Mouse (Mus musculus) limb, embryonic 13.5 days (tissue): ENCODE data around the gene Ganc. TPM values are rescaled to one million over a fixed set of nuclear protein-coding genes. Genes with fewer than 3 reads are reported as not detected.

ENCODE experiments used
- ATAC-seq: fragments of 200-750 bp; cut with Nextera tagmentation; 2 replicates; pipeline ENCODE4 v1.8.0; 2017; ENCODE audit warnings: low read depth, moderate number of reproducible peaks, moderate TSS enrichment; ENCODE audit not compliant: low FRiP score
- H3K27ac ChIP-seq: fragments of 300-500 bp; sonication (generic); 2 replicates; pipeline ENCODE4 v1.5.1; 2015; ENCODE audit warnings: inconsistent platforms, mild to moderate bottlenecking, moderate library complexity
- H3K27me3 ChIP-seq: fragments of 300-500 bp; sonication (generic); 2 replicates; pipeline ENCODE4 v1.6.1; 2015; ENCODE audit warnings: mild to moderate bottlenecking, inconsistent platforms
- H3K36me3 ChIP-seq: fragments of 300-500 bp; sonication (generic); 2 replicates; pipeline ENCODE4 v1.6.1; 2015; ENCODE audit warnings: inconsistent platforms, mild to moderate bottlenecking, moderate library complexity
- H3K4me1 ChIP-seq: fragments of 300-500 bp; sonication (generic); 2 replicates; pipeline ENCODE4 v1.6.1; 2015; ENCODE audit warnings: inconsistent platforms
- H3K4me2 ChIP-seq: fragments of 300-500 bp; sonication (generic); replicated peaks from 2 replicates; pipeline ENCODE4 v1.6.1; 2015; ENCODE audit warnings: inconsistent platforms, mild to moderate bottlenecking, moderate library complexity
- H3K4me3 ChIP-seq: fragments of 300-500 bp; sonication (generic); 2 replicates; pipeline ENCODE4 v1.5.1; 2015; ENCODE audit warnings: moderate library complexity, mild to moderate bottlenecking, inconsistent platforms
- H3K9ac ChIP-seq: fragments of 300-500 bp; sonication (generic); 2 replicates; pipeline ENCODE4 v1.6.1; 2015; ENCODE audit warnings: mild to moderate bottlenecking, inconsistent platforms
- H3K9me3 ChIP-seq: fragments of 300-500 bp; sonication (generic); 2 replicates; pipeline ENCODE4 v1.6.1; 2016; ENCODE audit warnings: inconsistent platforms
- WGBS: fragments of 180-500 bp; shearing (Covaris S2); methylation state at CpG from one replicate; pipeline ENCODE4 v1.1.7; 2015; 5-methylcytosine and 5-hydroxymethylcytosine counted together
- polyA plus RNA-seq: library from polyadenylated mRNA; unstranded; fragments of >200 nt; fragmentation: Nextera tagmentation; extraction: Ambion mirVana; gene quantifications from 2 replicates; pipeline ENCODE4 v1.2.1, GENCODE M21; 2015

The Ganc gene
- polyA plus RNA-seq, 1 experiment from 2014 or later, result 9.1 TPM

DNA sequence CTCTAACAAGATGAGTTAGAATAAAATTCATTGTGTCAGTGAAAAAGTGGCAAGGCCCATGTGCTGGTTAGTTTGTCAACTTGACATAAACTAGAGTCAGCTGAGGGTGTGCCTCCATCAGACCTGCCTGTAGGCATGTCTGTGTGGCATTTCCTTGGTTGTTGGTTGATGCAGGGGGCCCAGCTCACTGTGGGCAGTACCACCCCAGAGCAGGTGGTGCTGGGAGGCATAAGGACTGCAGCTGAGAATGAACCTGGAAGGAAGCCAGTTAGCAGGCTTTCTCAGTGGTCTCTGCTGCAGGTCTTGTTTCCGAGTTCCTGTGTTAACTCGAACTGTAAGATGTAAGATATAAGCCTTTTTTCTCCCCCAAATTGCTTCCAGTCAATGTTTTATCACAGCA lies 51.3 kb downstream of the Ganc start:
- WGBS, result 83% methylated on average over 2 of the region's 2 CpGs
- Histone ChIP-seq H3K4me3 (no peak overlapping the region), H3K4me2 (no peak overlapping the region), H3K9ac (no peak overlapping the region), H3K36me3 (no peaks in the 10 kb centered on the region), H3K9me3 (peaks cover 4% of the 10 kb centered on the region; the same call in 1 of the 2 replicates), H3K27ac (no peak overlapping the region), H3K27me3 (no peaks in the 10 kb centered on the region), H3K4me1 (no peaks in the 10 kb centered on the region)
- no peak for ATAC-seq

DNA sequence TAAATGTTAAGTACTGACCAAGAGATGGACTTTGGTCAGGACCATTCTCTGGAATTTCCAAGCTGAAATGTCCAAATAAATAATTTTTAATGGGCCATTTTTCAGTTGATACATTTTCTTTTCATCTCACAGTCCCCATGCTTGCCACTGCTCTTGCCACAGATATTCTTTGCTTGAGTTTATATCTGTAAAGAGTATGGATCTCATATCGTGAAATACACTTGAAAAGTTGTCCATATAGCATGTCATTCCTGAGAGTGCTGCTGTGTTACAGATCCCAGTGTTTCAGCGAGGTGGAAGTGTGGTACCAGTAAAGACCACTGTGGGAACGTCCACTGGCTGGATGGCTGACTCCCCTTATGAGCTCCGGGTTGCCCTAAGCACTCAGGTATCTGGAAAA lies 52.0 kb downstream of the Ganc start, which contains the start of gene Capn3:
Gene Capn3, plus strand, starts transcription at position 301 of the 400 bp plus-strand sequence.
- Histone ChIP-seq H3K4me2 (no peak within 1 kb of the TSS), H3K36me3 (no peaks in the 10 kb centered on the region), H3K4me3 (no peak within 1 kb of the TSS), H3K4me1 (no peaks in the 10 kb centered on the region), H3K9ac (no peak within 1 kb of the TSS), H3K9me3 (peaks cover 4% of the 10 kb centered on the region; the same call in 1 of the 2 replicates), H3K27me3 (no peaks in the 10 kb centered on the region), H3K27ac (no peak within 1 kb of the TSS)
- ATAC-seq, result no peak
- WGBS, result 67% methylated on average over 4 of the region's 4 CpGs

DNA sequence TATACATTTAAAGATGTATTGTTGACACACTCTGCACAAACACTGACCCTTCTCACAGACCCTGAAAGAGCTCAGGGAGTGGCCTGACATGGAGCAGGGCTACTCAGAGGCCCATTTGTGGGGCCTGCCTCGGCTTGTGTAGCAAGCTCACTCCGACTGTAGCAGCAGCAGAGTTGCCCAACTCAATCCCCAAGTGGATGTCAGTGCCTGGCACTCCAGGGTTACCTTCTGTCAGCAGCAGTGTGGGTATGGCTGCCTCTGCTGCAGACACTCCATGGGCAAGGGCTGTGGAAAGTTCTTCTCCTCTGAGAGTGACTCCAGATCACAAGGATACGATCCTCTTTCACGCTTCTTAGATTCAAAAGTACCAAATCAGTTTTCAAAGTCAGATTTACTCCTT lies 56.5 kb downstream of the Ganc start:
- no peak for ATAC-seq
- no peak overlapping the region for H3K27ac ChIP-seq
- WGBS, result 87% methylated on average over 4 of the region's 4 CpGs
- no peak overlapping the region for H3K4me3 ChIP-seq
- no peak overlapping the region for H3K4me2 ChIP-seq
- H3K9me3 ChIP-seq, result no peaks in the 10 kb centered on the region
- H3K9ac ChIP-seq, result no peak overlapping the region
- no peaks in the 10 kb centered on the region for H3K27me3 ChIP-seq
- no peaks in the 10 kb centered on the region for H3K36me3 ChIP-seq
- H3K4me1 ChIP-seq, result no peaks in the 10 kb centered on the region

GRCm38 (mm10) chr2:120463328-120463727 lies 59.6 kb downstream of the Ganc start:
- Histone ChIP-seq H3K4me1 (no peaks in the 10 kb centered on the region), H3K4me2 (no peak overlapping the region), H3K9ac (no peak overlapping the region), H3K36me3 (no peaks in the 10 kb centered on the region), H3K27ac (no peak overlapping the region), H3K4me3 (no peak overlapping the region), H3K9me3 (no peaks in the 10 kb centered on the region), H3K27me3 (no peaks in the 10 kb centered on the region)
- 85% methylated on average over 7 of the region's 7 CpGs for WGBS
- ATAC-seq, result no peak

GRCm38 (mm10) chr2:120464091-120464490 lies 60.4 kb downstream of the Ganc start:
- H3K4me3 ChIP-seq, result no peak overlapping the region
- no peaks in the 10 kb centered on the region for H3K9me3 ChIP-seq
- no peak for ATAC-seq
- H3K27me3 ChIP-seq, result no peaks in the 10 kb centered on the region
- H3K4me1 ChIP-seq, result no peaks in the 10 kb centered on the region
- H3K9ac ChIP-seq, result no peak overlapping the region
- no peak overlapping the region for H3K4me2 ChIP-seq
- H3K27ac ChIP-seq, result no peak overlapping the region
- 75% methylated on average over 8 of the region's 8 CpGs for WGBS
- no peaks in the 10 kb centered on the region for H3K36me3 ChIP-seq

DNA sequence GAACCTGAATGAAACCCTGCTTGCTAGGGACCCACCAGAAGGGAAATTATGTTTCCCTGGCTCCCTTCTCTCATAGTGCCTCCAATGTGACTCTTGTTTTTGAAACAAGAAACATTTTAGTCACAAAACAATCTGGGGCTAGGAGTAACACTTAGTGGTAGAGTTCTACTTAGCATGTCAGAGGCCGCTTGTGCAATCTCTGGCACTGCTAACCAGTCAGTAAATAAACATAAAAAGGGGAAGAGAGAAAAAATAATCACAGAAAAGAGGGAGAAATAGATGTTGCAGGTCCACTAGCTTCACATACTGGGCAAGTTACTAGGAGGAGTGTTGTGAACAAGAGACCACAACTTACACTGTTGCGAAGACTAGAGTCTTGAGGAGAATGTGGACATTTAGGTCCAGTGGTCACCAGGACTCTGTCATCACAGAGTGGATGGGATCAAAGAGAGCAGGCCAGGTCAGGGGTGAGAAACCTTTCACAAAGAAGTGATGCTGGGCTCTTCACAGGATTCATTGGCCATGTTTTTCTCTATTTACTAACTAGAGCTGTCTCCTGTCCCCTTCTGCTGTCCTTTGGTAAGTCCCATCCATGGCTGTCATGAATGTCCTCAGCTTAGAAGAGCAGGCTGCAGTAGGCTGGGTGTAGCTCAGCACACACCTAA lies 61.2 kb downstream of the Ganc start:
- H3K4me3 ChIP-seq, result no peak overlapping the region
- no peak overlapping the region for H3K4me2 ChIP-seq
- H3K9ac ChIP-seq, result no peak overlapping the region
- no peaks in the 10 kb centered on the region for H3K27me3 ChIP-seq
- H3K27ac ChIP-seq, result no peak overlapping the region
- no peaks in the 10 kb centered on the region for H3K9me3 ChIP-seq
- no peak for ATAC-seq
- WGBS, result 90% methylated on average over 2 of the region's 2 CpGs
- no peaks in the 10 kb centered on the region for H3K4me1 ChIP-seq
- H3K36me3 ChIP-seq, result no peaks in the 10 kb centered on the region

DNA sequence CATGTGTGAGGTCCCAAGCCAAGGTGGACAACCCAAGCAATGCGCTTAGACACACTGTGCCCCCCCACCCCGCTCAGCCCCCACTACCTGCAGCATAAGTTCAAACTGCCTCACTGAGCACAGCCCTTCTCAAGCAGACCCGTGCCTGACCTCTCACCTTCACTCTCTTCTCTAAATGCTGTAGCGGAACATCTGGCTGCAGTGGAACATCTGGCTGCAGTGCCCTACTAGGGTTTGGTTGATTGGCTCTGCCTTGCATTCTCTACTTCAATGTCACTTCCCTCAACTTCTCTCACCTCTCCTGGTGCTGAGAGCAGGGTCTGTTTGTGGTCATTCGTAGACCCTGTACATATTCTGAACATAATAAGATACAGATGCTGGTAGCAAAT lies 61.7 kb downstream of the Ganc start:
- no peak for ATAC-seq
- WGBS, result 65% methylated on average over 5 of the region's 5 CpGs
- Histone ChIP-seq H3K4me2 (no peak overlapping the region), H3K9ac (no peak overlapping the region), H3K4me1 (no peaks in the 10 kb centered on the region), H3K27me3 (no peaks in the 10 kb centered on the region), H3K36me3 (no peaks in the 10 kb centered on the region), H3K9me3 (no peaks in the 10 kb centered on the region), H3K27ac (no peak overlapping the region), H3K4me3 (no peak overlapping the region)

GRCm38 (mm10) chr2:120468011-120468410 lies 64.3 kb downstream of the Ganc start:
- no peaks in the 10 kb centered on the region for H3K27me3 ChIP-seq
- no peak overlapping the region for H3K9ac ChIP-seq
- H3K36me3 ChIP-seq, result no peaks in the 10 kb centered on the region
- no peak for ATAC-seq
- H3K4me3 ChIP-seq, result no peak overlapping the region
- no peak overlapping the region for H3K27ac ChIP-seq
- H3K4me2 ChIP-seq, result no peak overlapping the region
- H3K4me1 ChIP-seq, result no peaks in the 10 kb centered on the region
- no peaks in the 10 kb centered on the region for H3K9me3 ChIP-seq

DNA sequence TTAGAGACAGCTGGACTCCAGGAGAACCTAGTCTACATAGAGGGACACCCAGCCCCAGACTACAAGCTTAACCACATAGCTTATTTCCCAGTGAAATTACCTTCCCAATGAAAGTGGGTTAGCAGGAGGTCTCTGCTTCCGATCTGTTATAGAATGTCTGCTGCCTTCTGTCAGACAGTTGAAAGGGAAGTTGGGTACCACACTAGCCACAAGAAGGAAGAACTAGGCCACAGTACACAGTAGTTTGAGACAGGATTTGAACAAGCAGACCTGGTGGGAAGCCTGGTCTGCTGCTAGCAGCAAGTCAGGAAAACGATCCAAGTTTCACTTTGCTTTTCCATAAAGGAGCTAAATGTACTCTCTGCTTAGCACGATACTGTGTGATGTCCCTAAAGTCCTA lies 65.5 kb downstream of the Ganc start:
- 84% methylated on average over 3 of the region's 3 CpGs for WGBS
- no peaks in the 10 kb centered on the region for H3K27me3 ChIP-seq
- H3K27ac ChIP-seq, result no peak overlapping the region
- no peak overlapping the region for H3K4me3 ChIP-seq
- H3K4me1 ChIP-seq, result no peaks in the 10 kb centered on the region
- no peak overlapping the region for H3K4me2 ChIP-seq
- no peaks in the 10 kb centered on the region for H3K36me3 ChIP-seq
- no peaks in the 10 kb centered on the region for H3K9me3 ChIP-seq
- H3K9ac ChIP-seq, result no peak overlapping the region
- ATAC-seq, result no peak

- Histone ChIP-seq H3K4me1 (no peaks in the 10 kb centered on the region), H3K4me2 (no peak overlapping the region), H3K36me3 (no peaks in the 10 kb centered on the region), H3K9ac (no peak overlapping the region), H3K4me3 (no peak overlapping the region), H3K27ac (no peak overlapping the region), H3K9me3 (no peaks in the 10 kb centered on the region), H3K27me3 (no peaks in the 10 kb centered on the region)
- WGBS, result 83% methylated on average over 10 of the region's 10 CpGs
- ATAC-seq, result no peak
These were observed 66.0 kb downstream of the Ganc start for GRCm38 (mm10) chr2:120469715-120470114.

- Histone ChIP-seq H3K27me3 (no peaks in the 10 kb centered on the region), H3K9me3 (no peaks in the 10 kb centered on the region), H3K9ac (no peak overlapping the region), H3K36me3 (no peaks in the 10 kb centered on the region), H3K27ac (no peak overlapping the region), H3K4me2 (no peak overlapping the region), H3K4me3 (no peak overlapping the region), H3K4me1 (no peaks in the 10 kb centered on the region)
- 82% methylated on average over 4 of the region's 4 CpGs for WGBS
- no peak for ATAC-seq
These were observed 67.2 kb downstream of the Ganc start for GRCm38 (mm10) chr2:120470856-120471255.

DNA sequence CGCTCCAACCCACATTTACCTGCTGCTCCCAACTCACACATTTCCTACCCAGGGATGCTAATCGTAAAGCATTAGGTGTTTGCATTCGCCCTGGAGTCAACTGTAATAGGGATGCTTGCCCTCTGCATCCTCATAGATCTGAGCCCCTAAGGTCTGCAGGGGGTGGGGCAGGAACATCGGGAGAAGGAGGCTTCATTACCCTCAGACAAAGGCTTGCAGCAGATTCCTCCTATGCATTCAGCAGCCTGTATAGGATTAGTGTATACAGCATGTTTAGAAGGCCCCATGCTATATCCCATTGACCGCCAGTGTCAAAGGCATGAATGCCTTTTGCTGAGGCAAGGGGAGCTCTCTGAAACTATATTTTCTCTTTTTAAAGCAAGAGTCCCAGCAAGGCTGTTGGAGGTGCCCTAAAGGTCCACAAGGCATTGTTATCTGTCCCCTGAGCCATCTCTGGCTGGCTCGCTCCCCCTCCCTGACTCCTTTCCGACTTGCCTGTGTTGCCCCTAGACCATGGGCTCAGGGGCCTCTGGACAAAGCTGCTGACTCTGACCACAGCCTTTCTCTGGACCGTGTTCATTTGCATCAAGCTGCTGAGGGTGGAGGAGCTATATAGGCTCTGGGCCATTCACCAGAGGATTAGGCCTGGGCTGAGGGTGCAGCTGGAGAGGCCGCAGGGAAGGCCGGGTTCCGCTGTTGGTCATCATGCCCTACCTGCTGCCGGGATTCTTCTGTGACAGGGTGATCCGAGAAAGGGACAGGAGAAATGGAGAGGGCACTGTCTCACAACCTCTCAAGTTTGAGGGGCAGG lies 72.8 kb downstream of the Ganc start:
- Histone ChIP-seq H3K4me1 (no peaks in the 10 kb centered on the region), H3K27ac (no peak overlapping the region), H3K9ac (no peak overlapping the region), H3K36me3 (no peaks in the 10 kb centered on the region), H3K4me3 (no peak overlapping the region), H3K27me3 (no peaks in the 10 kb centered on the region), H3K4me2 (no peak overlapping the region), H3K9me3 (no peaks in the 10 kb centered on the region)
- ATAC-seq, result no peak
- 77% methylated on average over 13 of the region's 13 CpGs for WGBS

DNA sequence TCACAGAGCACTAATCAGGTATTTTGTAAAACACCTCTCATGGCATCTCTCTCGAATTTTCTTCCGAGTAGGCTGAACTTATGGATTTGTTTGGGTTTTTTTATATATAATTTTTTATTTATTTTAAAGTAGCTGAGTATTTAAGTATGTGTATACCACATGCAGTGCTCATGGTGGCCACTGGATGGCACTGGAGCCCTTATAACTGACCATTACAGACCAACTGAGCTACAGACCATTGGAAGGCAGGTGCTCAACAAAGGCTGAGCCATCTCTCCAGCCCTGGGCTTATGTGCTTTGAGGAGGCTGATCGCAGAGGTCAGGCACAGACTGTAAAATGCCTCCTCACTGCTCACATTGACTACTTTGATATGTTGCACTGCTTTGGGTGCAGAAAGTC lies 74.9 kb downstream of the Ganc start:
- no peak for ATAC-seq
- Histone ChIP-seq H3K27ac (no peak overlapping the region), H3K4me3 (no peak overlapping the region), H3K4me1 (peaks cover 9% of the 10 kb centered on the region), H3K9me3 (no peaks in the 10 kb centered on the region), H3K9ac (no peak overlapping the region), H3K27me3 (no peaks in the 10 kb centered on the region), H3K4me2 (no peak overlapping the region), H3K36me3 (no peaks in the 10 kb centered on the region)
- 58% methylated on average over 3 of the region's 3 CpGs for WGBS
